Mouse (Mus musculus) kidney, postnatal 14 days (tissue): ENCODE results near the gene Dnmt3b.
"Not testable (repeated sequence)": the region's sequence is repeated elsewhere in the genome, so short reads cannot be mapped to it uniquely, and the experiment has no call there.

Experiments
- DNase-seq: peaks from one replicate; pipeline ENCODE4 v3.0.0; 2022; ENCODE audit warnings: mixed read lengths

Gene Dnmt3b

DNA sequence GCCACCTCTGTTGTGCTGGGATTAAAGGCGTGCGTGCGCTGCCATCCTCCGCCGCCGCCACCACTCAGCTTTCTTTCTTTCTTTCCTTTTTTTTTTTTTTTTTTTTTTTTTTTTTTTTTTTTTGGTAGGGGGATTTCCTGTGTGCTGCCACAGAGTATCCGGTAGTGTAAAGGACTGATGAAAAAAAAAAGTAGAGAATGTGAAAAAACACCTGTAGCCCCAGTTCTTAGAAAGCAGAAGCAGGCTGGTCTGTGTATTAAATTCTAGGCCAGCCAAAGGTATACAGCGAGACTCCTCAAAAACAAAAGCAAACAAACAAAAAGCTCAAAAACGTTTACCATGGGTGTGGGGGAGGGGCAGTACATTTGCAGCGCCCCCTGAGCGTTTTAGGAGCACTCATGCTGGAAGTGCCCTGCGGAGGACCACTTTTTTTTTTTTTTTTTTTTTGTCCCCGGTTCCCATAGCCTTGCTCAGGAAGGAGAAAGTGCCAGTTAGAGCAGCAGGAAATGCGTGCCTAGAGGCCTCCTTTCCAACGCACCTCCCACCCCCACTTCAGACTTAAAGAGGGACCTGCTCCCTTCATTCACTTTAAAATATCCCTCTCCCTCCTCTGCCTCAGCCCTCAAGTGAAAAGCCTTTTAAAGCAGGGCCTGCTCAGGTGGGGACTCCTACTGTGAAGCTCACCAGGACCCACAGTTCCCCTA, 10.1 kb upstream of the Dnmt3b start:
- no peak for DNase-seq

DNA sequence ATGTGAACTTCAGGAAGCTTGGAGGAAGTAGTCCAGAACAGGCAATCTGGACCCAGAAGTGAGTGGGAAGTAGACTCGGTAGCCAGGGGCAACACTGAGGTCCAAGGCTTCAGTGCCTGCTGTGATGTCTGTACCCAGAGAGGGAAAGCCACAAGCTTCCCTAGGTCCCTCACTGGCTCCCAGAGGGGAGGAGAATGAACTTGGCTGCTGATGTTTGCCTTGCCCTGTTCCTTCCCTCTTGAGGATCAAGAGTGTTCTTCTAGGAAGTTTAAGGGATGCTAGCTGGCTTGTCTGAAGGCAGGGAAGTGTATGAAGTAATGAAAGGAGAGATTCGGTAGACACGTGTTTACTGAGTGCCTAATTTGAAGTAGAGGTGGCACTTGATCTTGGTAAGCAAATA, 6.8 kb upstream of the Dnmt3b start:
- DNase-seq, result no peak

DNA sequence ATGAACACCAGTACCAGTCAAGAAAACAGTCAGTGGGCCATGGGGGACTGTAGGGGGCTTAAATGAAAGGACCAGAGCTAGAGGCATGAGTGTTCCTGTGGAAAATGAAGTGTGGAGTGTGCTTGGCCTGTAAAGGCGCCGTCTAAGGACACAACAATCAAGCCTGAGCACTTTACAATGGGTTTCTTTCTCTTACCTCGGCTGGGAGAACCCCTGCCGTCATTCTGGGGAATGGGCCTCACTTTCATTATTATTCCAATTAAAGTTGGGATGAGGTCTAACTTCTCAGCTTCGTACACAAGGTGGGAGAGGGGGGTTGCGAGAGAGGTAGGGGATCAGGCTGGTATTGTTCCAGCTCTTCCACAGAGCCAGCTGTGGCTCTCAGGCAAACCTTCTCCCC, 6.3 kb upstream of the Dnmt3b start:
- no peak for DNase-seq

DNA sequence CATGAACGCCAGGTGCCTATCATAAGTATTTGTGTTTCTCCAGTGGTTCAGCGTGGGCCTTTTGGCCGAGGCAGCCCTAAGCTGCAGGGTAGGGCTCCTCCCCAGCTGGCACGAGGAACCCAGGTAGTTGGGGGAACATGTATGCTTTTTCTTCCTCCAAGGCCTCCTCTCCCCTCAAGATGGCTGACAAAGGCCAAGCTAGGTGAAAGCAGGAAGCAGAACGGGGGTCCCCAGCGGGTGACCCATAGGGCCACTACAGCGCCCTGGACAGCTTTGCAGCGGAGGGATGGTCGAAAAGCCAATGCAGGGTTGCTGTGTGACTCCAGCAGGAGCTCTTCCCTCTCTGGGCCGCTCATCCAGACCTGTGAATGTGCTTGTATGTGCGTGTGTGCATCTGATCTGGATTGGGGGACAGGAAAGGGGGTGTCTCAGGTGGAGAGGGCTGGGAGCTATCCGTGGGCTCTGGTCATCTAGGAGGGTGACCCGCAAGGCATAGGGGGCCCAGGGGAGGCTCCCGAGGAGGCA, 415 bp upstream of the Dnmt3b start:
- DNase-seq, result no peak

DNA sequence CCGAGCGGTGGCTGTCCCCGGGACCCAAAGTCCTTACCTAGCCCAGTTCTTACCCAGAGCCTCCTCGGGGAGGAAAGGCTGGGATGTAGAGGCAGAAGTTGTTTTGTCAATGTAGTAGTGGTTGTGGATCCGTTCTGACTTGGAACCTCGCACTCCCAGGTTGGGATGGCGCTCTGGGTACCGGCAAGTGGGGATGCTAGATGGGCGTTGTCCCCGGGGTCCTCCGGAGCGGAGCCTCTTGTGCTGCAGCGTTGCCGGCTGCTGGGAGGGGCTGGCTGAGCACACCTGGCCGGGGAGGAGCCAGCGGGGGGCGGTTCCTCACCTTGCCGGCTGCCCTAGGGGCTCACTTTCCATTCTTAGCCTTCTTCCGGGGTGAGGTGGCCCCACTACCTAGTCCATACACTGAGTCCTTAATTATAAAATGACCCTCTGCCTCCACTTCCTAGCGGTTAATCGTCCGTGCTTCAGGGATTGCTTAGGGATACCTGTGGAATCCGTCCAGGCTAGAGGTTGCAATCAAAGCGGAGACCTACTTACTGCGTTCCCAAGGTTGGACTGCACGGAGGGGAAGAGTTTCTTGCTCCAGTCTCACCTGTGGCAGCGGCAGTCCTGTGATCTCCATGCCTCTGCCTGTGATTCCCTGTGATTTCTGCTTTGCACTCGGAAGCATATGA, 901 bp downstream of the Dnmt3b start:
- DNase-seq, result peak; percentile 55

DNA sequence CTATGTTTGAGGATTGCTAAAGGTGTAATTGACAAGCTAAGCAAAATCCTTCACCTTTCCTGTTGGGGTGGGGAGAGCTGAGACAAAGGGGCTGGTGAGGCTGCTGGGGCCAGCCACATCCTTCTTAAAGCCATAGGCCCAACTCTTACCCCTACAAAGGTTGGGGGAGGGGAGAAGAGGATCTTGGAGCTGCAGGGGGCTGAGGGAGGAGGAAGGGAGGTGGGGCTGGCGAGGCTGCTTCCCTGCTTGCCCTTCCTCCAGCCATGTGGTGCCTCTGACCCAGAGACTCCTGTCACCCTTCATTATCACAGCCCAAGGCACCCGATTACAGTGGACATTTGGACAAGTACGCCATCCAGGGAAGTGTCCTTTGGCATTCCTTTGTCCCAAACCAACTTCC, 2.4 kb downstream of the Dnmt3b start:
- no peak for DNase-seq

DNA sequence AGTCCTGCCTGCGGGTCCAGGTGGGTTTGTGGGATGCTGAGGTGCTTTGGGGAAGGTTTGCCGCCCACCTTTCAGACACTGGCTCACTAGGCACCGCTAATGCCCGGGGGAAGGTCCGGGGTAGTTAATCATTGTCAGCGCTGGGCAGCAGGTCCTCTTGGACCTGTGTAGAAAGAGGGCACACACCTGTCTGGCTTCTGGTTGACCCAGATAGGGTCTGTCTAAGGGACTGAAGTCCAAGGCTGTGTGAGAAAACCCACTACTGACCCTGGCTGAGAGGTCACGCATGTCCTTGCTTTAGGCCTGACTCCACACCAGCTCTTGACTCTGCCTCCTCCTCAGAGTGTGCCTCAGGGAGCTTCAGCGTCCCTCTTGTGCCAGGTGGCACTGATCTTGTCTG, 8.4 kb downstream of the Dnmt3b start:
- DNase-seq, result not testable (repeated sequence)

DNA sequence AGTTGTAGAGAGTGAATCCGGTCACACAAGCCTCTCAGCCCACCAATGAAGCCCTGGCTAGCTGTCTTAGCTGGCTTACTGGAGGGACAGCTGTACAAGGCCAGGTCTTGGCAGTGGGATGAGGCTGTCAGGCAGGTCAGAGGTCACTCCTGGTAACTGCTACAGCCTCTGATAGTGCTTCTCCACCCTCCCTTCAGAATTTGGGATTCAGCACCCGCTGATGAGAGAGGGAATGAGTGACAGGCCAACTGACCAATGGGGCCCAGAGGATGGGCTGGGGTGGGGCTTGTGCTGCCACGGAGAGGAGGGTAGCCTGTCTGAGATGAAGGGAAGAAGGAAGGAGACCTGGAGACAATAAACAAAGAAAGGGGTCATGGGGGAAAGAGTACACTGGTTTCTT, 11.4 kb downstream of the Dnmt3b start:
- DNase-seq, result no peak

DNA sequence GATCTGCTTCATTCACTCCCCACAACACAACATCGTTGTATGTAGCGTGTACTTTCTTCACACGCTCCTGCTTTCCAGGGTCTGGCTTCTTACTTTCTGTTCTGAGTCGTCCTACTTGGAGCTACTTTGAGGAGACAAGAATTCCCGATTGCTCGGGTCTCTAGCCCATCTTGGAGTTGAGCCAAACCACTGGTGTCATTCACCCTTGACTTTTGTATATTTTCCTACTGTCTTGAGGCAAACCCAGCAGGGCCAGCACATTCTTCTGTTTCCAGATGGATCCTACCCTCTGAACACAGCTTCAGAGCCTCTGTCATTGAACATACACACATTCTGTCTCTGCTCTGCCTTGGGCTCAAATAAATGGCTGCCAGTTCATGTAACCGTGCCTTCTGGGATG, 16.2 kb downstream of the Dnmt3b start:
- DNase-seq, result peak; percentile 55

DNA sequence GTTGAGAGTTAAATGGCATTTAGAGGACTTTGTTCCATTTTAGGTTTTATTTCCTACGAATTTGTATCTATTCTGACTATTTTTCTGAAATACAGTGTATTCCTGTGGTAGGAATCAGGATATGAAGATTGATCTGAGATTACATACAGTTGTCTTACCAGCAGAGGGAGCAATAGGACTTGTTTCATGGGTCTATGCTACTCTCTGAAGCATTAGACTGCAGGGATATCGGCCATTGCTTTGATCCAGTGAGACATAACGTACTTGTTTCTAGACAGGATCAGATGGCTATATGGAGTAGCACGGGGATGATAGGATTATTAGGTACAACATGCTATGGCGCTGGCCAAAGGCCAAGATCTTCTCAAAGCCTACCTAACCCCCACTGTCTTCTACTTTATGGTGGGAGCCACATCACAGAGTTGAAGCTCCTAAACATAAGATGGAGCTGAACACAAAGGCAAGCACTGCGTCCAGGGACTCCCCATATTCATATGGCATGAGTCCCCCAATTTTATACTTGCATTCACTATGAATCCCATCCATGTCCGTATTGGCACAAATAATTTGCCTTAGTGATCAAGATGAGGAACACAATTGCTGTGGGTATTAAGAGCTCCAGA, 19.6 kb downstream of the Dnmt3b start:
- DNase-seq, result peak; percentile 51

DNA sequence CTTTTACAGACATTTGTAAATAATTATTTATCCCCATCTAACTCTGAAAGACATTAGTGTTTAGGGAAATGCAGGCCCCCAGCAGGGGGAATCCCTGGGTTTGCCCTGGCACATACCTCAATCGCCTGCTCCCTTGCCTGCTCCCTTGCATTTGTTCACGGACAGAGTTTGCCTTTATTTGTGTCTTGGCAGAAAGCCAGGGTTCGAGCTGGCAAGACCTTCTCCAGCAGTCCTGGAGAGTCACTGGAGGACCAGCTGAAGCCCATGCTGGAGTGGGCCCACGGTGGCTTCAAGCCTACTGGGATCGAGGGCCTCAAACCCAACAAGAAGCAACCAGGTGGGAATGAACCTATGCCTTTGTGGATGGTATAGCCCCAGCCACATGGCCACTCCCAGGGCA, 20.9 kb downstream of the Dnmt3b start:
- DNase-seq, result no peak

DNA sequence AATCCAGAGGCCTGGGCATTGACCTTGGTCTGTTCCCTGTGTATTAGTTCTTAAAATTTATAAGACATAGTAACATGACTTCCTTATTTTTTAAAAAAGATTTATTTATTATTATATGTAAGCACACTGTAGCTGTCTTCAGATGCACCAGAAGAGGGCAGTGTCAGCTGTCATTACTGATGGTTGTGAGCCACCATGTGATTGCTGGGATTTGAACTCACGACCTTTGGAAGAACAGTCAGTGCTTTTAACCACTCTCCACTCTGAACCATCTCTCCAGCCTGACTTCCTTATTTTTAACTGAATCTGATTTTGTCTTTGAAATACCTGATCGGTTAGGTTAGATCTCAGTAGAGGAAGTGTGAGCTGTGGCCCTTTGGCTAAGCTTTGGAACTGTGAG, 23.4 kb downstream of the Dnmt3b start:
- no peak for DNase-seq

DNA sequence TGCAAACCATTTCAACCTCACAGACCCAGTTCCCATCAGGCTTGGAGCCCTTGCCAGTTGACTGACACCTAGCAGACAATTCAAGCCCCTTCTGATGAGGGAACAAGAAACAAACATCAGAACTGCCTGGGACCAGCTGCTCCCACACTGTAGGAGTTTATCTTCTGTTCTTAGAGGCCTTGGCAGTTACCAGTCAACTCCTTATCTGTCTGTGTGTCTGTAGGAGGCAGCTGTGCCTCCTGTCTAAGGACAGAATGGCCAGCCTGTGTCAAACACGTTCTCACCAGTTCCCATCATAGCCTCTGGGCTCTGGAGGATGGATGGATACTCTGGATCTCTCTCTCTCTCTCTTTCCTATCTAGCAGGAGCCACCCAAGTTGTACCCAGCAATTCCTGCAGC, 26.1 kb downstream of the Dnmt3b start:
- not testable (repeated sequence) for DNase-seq

DNA sequence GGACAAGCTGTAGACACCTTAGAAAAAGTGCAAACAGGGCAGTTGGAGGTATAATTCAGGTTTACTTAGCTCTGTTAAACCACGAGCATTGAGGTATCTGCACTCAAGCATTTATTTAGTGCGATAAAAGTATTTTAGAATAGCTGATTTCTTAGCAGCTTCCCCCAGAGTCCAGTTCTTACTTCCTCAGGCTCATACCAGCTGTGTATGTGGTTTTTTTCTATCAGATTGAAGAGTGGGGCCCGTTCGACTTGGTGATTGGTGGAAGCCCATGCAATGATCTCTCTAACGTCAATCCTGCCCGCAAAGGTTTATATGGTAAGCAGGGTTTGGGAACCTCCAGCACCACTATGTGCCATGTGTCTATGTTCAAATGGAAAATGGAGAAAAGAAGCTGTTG, 27.7 kb downstream of the Dnmt3b start:
- DNase-seq, result no peak

DNA sequence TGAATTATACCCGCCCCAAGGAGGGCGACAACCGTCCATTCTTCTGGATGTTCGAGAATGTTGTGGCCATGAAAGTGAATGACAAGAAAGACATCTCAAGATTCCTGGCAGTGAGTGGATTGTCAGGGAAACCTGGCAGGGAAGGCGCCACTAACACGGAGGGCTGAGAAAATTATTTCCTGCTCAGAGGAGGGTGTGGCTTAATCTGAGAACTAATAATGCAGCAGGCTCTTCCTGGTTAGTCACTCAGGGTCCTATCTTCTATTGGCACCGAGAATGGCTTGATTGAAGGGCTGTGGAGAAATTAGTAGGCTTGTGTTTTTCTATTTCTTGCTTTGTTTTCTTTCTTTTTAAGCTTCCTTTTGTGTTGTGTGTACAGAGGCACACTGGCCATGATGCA, 28.3 kb downstream of the Dnmt3b start:
- no peak for DNase-seq

DNA sequence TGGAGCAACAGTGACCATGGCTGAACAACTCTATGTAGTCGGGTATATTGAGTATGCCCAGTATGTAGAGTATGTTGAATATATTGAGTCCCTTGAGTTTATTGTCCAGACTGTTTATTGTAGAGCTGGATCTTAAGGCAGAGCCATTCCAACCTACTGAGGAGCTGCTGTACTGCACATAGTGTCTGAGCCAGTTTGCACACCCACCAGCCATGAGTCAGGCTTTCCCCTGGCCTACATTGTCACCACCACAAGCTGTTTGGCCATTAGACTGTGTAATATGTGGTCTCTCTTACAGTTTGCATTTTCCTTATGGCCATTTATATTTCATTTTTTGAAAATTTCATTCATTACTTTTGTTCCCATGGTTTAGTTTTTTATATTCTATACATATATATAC, 30.7 kb downstream of the Dnmt3b start:
- no peak for DNase-seq

DNA sequence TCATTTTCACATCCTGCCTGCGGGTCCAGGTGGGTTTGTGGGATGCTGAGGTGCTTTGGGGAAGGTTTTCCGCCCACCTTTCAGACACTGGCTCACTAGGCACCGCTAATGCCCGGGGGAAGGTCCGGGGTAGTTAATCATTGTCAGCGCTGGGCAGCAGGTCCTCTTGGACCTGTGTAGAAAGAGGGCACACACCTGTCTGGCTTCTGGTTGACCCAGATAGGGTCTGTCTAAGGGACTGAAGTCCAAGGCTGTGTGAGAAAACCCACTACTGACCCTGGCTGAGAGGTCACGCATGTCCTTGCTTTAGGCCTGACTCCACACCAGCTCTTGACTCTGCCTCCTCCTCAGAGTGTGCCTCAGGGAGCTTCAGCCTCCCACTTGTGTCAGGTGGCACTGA, 44.2 kb downstream of the Dnmt3b start:
- DNase-seq, result not testable (repeated sequence)

DNA sequence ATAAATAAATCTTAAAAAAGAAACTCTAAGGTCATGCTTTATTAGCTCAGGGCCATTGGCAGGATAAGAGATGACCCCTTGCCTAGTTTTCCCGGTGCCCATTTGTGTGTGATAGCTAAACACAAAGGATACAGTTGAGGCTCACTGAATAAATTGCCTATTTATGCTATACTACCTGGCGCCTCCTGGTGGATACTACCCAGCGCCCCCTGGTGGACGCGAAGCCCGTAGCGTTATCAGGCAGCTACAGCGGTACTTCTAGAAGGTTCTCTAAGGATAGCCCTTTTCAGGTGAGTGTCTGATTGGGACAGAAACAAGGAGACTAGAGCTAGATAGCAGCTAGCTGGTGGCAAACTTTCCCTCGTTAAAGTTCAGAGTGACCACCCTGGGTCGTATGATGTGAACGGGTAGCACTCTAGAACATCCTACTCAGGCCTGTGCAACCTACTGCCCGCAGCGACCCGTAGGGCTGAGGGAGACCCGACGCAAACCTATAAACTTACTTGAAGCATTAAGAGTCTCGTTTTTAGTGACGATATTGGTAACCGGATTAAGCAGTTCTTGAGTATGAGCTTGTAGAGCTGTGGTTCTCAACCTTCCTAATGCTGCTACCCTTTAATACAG, 45.3 kb downstream of the Dnmt3b start:
- DNase-seq, result peak; percentile 40

DNA sequence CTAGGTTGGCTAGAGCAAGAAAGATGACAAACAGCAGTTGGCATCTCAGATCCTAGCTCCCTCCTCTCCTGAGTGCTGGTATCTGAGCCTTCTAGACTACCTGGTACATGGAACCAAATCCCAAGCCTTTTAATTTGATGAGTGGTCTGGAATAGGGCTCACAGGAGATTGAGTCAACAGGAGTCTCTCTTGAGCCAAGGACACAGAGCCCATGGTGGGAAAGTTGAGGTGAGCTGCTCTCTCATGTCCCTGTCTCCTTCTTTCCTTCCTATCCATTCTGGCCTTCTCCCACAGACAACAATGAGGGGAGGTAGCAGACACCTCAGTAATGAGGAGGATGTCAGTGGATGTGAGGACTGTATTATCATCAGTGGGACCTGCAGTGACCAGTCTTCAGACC, 47.1 kb downstream of the Dnmt3b start, which contains the start of gene Dnmt3c:
TSS of gene Dnmt3c (plus strand) at position 301 of the 400 bp plus-strand sequence.
- no peak for DNase-seq

DNA sequence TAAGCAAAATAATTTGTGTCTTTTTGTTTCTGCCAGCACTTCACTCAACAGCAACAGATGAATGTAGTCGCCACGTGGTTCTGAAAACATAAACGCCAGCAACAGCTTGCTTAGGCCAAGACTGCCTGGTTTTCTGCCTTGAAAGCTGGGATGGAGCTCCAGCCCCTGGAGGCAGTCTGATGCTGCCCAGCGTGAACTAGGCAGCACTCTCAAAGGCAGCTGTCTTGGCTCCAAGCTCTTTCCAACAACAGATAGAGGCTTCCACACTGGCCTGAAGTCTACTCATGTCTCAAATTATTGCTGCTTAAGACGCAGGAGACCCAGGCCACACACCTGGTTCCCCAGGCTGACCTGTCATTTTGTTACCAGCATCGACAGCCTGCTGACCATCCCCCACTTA, 54.1 kb downstream of the Dnmt3b start:
- no peak for DNase-seq

DNA sequence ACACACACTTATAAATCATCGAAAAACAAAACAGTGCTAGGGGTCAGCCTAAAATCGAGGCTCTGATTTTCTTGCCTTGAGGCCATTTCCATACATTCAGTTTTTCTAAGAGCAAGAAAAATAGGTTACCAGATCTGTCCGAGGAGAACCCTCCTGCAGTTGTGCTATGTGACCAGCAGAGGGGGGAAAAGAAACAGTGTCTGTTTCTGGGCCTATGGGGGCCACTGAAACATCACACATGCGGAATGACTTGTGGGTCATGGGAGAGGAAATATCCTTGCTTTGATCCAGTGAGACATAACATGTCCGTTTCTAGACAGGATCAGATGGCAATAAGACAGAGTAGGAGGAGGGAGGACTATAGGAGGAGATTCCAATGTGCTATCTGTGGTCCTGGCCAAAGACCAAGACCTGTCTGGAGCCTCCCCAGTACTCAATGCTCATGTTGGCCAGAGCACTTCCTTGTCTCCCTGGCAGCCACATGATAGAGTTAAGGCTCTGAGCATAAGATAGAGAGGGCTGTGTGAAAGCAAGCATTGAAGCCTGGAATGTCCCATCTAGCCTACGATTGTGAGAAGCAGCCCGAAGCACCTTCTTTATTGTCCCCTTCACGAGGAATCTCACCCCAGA, 61.6 kb downstream of the Dnmt3b start:
- DNase-seq, result peak; percentile 39

DNA sequence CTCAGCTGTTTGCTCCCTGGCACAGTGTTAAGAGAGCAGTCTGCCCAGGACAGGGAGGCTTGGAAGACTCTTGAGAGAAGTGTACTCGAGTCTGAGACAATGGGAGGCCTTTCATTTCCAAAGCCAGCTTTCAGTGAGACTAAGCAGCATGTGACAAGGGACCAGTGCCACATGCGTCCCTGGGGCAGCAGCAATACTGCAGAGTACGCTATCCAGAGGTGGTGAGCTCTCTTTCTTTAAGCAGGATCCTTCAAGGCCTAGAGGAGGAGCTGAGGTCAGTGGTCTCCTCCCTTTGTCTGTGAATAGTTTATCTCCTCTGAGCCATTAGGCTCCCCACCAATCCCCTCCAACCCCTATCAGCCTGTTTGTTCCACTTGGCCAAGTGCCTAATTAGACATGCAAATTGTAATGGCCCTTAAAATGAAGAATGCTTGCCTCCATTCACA, 63.4 kb downstream of the Dnmt3b start:
- no peak for DNase-seq

DNA sequence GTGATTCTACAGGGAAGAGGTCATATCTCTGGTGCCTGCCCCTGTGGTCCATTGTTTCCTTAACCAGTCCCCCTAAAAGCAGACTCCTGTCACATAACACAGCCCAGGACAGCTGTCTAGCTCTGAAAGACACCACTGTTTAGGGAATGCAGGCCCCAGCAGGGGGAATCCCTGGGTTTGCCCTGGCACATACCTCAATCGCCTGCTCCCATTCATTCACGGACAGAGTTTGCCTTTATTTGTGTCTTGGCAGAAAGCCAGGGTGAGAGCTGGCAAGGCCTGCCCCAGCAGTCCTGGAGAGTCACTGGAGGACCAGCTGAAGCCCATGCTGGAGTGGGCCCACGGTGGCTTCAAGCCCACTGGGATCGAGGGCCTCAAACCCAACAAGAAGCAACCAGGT, 64.0 kb downstream of the Dnmt3b start:
- peak; percentile 38 for DNase-seq
